Mouse (Mus musculus): ENCODE measurements at regions not wholly inside any gene's neighbourhood (a gene's known extent, or its start where the extent isn't known, plus 50 kb on each side); places are given as distances from the start of the nearest gene placed in this dataset.

DNA sequence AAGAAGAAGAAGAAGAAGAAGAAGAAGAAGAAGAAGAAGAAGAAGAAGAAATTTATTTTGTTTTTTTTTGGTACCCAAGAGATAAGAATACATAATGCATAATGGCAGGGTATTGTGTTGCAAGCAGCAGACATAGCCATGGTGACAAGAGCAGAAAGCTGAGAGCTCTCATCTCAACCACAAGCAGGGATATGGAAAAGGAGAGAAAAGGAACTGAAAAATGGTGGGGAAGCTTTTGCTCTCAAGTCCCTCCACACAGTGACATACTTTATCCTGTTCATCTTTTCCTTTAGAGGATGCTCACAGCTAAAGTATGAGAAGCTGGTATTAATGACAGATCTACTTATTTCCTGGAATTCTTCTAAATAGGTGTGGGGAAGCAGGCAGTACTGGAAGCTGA lies 115.2 kb upstream of the Pik3r1 start:
- DNase-seq (ENCODE audit: low spot score), result no peak

DNA sequence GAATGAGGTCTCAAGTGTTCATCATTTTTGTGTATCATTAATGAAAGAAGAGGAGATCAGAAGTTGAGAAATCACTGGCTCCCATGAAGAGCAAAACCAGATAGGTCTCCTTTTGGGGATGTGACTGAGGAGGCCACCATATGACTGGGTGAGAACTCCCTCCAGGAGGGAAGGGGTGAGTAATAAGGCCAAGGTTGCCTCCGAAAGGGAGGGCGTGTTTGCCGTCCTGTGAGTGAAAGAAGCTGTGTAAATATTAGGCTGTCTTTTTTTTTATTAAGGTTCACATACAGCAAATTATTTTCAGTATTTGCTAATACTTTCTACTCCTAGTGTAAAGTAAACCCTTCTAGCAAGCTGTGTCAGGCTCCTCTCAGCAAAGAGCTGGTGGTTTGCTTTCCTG lies 116.7 kb upstream of the Pik3r1 start:
- no peak for DNase-seq (ENCODE audit: low spot score)

DNA sequence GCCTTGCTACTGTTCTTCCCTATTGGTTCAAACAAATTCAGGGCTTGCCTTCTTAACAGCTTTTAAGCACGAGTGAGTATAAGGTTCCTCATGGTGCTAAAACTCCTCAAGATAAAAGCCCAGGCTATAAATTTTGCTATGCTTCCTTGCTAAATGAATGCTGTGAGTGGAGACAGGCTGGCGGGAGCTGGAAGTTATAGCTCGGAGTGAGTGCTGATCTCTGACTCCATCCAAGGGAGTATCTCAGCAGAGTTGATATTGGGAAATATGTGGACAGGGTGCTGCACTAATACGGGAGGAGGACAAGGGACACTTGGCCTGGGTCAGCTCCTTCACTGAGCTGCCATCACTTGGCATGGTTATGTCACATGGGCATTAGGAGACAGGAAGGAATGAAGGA lies 123.5 kb upstream of the Pik3r1 start:
- no peak for DNase-seq (ENCODE audit: low spot score)

DNA sequence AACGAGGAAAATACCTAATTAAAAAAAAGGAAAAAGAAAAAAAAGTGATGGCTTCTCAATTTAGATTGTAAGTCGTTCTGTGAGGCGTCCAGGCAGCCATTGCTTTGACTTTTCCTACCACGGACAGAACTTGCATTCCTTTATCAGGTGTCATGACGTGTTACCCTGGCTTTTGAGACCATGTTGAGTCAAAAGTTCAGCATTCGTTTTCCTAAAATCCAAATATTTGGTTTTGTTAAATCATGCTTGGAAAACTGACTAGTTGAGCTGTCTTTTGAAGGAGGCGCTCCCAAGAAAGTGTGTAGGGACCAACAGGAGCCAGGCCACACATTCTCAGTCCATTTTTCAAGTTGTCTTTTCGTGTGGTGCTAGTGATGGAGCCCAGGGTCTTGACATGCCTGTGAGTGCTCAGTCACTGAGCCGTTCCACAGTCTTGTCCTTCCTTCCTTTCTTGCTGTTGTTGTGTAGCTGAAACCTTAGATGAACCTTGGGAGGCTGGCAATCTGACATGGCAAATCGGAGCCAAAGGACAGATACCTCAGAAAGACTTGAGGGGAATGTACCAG lies 125.1 kb upstream of the Pik3r1 start:
- no peak for DNase-seq (ENCODE audit: low spot score)

DNA sequence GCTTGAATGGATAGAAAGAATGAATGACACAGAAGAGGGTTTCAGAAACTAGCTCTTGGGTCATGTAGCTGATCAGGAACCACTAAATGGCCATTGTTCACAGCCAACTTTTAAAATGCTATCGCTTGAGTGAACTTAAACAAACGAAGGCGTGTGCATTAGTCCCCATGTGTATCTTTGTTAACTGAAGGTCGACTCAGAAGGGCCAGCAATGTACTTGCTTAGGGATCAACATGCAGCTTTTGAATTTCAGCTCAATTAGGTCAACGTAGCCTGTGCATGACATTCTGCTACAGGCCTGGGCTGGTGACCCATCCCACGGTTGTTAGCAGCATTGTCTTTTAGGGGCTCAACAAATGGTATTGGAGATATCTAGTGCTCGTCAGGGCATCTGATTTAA lies 127.1 kb upstream of the Pik3r1 start:
- no peak for DNase-seq (ENCODE audit: low spot score)

DNA sequence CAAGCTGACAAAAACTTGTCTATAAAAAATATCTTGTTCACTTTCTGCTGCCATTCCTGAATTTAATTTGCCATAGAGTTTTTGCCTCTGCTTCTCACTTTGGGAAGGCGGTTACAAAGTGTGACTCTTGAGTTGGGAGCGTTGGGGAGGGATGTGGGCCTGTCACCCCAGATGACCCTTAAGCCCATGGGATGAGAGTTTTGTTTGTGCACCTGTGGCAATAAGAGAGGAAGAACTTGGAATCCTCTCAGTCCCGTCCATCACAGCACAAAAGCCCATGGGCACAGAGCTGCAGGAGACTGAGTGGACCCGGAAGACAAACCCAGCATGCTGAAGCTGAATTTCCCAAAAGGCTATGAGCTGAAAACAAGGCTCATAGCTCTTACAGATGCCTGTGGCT lies 127.7 kb upstream of the Pik3r1 start:
- no peak for DNase-seq (ENCODE audit: low spot score)

DNA sequence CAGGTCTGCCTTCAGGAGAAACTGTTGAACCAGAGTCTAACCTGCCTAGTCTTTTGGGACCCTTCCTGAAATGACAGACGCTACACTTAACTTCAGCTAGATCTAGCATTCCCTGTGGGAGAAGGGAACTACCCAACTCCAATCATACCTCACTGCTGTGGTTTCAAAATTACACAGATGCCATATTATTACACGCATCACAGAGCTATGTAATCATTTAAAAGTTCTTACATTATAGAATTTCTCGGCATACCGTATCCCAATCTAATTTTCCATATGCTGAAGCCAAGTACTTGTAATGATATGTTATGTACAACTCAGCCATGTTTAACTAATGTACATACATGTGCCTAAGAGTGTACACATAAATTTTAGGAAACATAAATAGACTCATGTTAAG lies 128.9 kb upstream of the Pik3r1 start:
- DNase-seq (ENCODE audit: low spot score), result no peak

DNA sequence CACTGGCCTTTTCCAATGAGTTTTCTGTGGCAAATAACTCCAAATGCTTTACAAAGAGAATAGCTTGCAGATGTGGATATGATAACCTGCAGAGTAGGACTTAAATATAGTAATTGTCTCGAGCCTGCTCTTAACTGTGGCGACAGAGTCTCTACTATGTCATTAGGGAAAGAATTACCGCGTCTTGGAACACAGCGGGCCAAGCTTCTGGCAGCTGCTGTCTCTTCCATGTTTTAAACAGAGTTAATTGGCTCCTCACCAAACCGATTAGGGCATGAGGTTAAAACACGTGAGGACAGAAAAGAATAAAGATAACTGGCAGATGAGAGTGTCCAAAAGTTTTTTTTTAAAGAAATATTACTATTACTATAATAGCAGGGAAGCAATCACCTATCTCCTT lies 134.2 kb upstream of the Pik3r1 start:
- DNase-seq (ENCODE audit: low spot score), result no peak

DNA sequence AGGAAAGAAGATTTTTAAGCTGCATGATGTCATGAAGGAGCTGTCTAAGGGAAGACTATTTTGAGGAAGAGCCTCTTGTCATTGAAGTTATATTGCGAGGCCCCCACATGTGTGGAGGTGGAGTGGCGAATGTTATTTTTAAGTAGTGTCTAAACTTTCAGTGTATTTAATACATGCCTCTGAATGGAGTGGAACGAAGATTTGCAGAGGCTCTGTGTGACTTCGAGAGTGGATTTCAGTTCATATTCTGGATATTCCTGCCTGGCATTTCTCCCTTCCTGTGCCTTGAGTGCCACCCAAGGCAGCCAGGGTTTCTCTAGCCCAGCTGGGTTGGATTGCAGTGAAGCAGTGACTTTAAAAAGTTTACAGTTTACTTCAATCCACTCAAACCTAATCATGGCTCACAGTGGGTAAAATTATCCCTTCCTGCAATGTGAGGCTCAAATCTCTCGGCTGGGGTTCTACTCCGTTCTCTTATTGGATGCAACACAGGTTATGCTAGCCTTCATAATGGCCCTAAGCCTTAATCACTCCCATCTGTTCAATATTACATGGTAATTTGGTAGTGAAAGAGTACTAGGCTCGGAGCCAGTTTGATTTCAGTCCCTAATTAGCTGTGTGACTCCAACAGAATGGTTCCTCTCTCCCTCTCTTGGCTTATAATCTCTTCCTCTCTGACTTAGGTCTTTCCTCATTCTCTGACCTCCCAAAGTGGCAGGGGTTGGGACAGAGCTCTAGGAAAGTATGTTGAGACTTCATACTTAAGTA lies 138.1 kb upstream of the Pik3r1 start:
- DNase-seq (ENCODE audit: low spot score), result no peak

DNA sequence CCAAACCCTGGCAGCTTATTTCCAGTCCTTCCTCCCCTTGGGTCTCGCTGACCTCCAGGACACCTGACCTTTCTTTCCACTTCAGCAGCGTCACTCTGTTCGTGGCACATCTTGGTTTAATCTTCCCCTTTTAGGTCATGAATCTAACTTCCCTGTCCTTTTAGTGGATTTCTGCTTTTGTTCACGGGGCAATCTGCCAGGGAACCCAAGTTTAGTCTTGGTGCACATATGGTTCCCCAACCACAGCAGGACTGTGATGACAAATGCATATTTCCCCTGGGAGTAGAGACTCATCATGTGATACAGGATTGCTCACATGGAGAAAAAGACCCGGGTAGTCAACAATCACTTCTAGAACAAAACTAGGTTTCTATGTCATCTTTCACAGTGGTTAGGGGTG lies 141.0 kb upstream of the Pik3r1 start:
- DNase-seq (ENCODE audit: low spot score), result no peak

DNA sequence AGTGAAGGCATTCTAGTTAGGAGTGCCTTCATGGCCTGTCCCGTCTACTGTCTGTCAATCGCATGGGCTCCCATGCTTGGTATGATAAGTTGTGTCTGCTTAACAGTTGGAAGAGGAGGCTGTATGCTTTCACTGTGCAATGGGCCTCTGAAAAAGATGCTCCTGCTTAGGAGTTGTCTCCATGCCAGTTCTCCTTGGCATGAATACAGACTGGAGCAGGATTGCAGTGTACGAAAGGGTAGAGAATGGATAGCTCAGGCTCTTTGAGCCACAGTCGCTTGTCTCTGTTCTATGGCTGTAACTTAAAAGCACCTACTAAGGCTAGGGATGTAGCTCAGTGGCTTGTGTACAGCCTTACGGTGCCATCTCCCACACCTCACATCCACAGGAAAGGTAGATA lies 142.7 kb upstream of the Pik3r1 start:
- no peak for DNase-seq (ENCODE audit: low spot score)

DNA sequence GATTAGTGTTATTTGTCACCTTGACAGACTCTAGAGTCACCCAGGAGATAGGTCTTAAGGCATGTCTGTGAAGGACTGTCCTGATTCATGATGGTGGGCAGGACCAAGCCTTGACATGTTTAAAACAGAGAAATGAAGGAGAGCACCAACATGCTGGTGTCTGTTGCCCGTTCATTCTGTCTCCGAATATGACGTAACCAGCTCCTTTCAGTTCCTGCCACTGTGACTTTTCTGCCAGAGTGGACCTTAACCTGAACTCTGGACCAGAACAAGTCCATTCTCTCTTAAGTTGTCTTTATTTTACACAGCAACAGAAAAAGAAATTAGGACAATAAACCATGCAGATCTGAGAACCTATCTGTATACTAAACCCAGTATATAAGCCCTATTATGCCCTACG lies 146.1 kb upstream of the Pik3r1 start:
- no peak for DNase-seq (ENCODE audit: low spot score)

DNA sequence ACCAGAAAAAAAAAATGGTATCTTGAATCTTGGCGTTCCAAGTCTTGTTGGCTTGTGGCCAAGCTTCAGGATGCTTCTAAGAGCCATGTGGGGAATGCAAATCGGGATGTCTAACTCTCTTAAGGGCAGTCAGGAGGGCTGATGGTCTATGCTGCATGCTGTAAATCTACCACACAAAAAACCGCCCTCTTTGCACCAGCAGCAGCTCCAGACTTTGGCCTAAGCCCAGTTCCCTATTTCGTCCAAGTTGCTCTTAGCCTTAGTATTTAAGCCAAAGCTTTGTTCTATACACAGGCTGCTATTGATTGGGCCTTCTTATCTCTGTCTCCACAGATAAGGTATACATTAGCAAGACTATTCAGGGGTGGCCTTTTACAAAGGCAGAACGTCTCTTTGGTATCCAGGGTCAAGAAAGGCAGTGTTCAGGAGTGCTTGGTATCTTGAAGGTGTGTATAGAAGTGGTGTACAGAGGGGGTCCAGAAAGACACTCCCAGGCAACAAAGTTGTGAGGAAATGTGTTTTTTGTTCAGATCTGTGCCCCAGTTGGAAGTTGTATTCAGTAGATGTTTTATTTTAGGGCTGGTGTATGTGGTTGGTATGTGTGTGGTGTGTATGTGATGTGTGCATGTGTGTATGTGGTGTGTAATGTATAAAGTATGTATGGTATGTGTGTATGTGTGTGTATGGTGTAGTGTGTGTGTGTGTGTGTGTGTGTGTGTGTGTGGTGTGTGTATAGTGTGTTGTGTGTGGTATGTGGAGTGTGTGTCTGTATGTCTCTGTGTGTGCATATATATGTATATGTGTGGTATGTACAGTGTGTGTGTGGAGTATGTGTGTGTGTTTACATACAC lies 146.9 kb upstream of the Pik3r1 start:
- no peak for DNase-seq (ENCODE audit: low spot score)

DNA sequence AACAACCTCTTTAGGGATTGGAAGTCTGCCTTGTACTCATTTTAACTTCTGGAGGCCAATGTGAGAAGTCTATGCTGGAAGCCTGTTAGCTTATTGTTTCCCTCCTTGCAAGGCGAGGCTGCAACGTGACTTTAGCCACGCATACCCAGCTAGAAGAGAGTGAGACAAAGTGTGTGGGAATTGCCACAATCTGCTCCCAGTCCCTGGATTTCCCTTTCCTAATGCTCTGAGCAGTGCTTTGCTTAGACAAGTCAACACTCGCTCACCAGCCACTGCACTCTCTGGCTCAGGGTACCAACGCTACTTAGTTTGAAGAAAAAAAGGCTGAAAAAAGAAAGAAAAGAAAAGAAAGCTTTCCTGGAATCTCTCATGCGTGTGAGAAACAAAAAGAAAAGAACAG lies 147.5 kb upstream of the Pik3r1 start:
- no peak for DNase-seq (ENCODE audit: low spot score)

DNA sequence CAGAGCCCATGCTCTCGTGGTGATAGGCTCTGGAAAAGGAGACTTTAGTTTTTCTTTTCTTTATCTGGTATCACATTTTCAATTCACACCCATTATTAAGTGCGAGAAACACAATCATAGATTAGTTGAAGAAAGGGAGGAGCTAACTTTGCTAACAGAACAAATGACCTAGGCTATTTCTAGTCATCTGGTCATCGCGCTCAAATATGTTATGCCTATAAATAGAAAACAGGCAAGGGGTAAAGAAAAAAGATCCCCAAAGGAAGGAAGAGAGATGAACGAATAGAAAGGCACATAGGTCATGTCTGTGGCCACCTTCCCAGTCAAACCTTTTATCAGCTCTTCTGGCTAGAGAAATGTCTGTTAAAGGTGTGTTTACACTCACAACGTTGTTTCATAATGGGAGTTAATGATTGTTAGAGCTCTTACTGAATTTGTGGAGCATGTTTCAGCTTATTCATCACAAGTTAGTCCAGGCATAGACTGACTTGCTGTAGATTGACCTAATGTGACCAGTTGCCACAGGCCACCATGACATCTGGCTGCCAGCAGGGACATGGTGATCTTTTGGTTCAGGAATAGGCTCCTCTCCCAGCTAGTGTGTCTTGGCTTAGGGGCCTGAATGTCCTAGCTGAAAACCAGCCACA lies 148.1 kb upstream of the Pik3r1 start:
- DNase-seq (ENCODE audit: low spot score), result no peak

DNA sequence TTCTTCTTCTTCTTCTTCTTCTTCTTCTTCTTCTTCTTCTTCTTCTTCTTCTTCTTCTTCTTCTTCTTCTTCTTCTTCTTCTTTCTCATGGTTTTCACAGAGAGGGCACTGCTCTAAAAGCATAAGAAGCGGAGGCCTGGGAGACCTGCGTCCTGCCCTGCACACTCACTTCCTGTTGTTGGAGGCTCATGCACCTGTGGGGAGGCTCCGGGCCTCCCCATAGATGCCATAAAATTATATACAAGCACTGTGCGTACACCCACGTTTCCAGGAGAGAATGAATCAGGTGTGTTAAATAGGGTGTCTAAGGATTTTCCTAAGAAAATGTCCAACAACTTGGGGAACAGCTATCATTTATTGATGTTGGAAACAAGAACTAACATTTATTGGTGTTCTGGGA lies 148.9 kb upstream of the Pik3r1 start:
- DNase-seq (ENCODE audit: low spot score), result no peak

DNA sequence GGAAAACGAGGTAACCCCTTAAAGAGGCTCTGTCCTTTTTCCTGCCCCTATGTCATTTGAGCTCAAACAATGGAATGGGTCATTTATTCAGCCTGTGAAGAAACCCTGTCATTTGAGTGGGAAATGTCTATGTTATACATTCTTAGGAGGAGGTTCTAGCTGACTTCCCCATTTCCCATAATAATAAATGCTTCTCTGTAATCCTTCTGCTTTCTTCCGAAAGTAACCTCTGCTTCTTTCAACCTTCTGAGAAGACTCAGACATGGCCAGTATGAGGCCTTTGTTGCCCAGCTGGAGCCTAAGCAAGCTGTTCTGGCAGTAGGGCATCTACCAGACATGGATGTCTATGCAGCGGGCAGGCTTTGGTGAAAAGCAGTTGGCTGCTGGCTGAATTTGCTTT lies 150.2 kb upstream of the Pik3r1 start:
- no peak for DNase-seq (ENCODE audit: low spot score)

DNA sequence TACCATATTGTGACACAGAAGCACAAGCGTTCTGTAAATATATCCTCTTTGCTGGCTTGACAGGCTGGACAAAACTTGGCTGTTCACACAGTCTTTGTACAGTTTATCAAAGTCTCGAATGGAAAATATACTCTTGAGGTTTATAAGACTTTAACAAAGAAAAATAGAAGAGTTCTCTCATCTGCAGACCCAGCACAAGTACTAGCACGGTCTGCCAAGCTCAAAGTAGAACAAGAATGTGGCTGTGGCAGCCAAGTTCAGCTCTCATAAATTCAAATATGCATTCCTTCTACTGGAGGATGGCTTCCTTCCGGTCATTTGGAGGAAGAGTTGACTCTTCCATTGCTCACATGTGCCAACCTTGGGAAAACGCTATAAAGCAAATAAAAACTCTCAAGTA lies 151.2 kb upstream of the Pik3r1 start:
- no peak for DNase-seq (ENCODE audit: low spot score)

DNA sequence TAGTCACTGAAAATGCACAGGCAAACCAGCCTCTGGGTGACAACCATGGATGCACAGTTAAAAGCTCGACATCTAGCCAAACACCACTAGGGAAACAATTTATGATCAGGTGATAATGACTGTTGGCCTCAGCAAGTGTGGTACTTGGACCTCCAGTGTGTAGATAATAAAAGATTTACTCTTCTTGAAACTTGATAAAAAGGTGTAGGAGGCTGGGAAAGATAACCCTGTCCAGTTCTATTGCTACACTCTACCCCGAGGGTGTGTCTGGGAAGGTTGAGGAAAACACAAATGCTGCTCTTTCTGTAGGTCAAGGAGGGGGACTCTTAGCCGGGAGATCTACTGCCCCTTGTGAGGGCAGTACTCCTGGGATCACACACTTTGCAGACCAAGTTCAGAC lies 152.4 kb upstream of the Pik3r1 start:
- DNase-seq (ENCODE audit: low spot score), result no peak

DNA sequence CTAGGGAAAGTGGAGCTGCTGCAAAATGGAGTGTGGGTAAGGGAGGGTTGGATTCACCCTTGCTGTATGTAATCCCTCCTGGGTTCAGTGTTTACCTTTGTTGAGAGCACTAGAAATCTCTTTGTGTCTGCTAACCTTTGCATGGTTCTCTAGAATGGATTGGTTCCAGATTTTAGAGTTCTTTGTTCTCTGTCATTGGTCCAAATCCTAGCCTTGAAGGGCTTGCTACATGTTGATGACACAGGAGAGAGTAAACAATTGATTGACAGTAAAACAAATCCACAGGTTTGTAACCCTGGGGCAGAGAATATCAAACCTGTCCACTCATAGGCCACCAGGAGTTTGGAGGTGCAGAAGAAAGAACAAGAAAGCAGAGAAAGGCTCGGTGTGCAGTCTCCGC lies 156.6 kb upstream of the Pik3r1 start:
- DNase-seq (ENCODE audit: low spot score), result no peak

DNA sequence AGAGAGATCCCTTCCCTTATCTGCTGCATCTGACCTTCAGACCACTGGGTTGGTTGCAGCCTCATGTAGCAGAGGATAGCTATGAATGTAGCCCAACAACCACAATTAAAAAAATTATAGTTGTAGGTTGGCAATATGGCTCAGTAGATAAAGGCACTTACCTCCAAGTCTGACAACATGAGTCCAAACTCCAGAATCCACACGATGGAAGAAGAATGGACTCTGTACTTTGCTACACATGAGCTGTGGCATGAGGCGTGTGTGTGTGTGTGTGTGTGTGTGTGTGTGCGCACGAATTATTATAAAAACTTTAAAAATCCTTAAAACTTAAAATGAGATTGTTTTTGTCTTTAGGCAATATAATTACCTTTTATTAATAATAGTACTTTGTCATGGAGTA lies 163.2 kb upstream of the Pik3r1 start:
- DNase-seq (ENCODE audit: low spot score), result no peak

DNA sequence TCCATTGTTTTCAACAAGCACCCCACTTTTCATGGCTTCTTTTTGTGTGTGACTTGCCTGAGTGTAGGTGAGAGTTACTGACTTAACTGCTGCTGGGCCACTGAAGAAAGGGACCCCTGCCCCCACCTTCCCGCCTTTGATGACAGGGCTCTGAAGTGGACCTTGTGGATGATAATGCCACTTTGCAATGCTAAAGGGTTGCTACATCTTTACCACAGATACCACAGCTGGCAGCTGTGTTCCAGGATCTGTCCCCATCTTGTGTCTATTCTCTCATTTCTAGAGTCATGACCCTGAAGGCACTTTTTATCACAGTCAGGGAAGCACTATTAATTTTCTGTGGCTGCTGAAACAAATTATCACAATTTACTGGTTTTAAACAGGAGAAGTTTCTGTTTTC lies 163.9 kb upstream of the Pik3r1 start:
- no peak for DNase-seq (ENCODE audit: low spot score)

DNA sequence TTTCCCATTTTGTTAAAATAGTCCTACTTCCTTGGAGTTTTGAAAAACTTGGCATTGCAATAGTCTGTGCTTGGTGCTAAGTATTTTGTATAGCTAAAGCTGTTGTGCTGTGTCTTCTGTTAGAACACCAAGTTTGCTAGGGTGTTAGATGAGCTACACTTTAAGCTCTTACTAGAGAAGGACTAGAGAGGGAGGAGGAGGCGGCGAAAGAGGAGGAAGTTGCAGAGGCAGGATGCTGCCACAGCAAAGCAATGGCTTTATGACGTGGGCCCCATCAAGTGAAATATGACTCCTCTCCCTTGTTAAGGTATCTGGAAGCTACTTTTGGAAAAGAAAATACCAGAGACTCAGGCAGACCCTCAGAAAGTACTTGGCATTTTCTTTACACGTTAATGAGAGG lies 167.8 kb upstream of the Pik3r1 start:
- DNase-seq (ENCODE audit: low spot score), result no peak
